Mouse (Mus musculus): Measurements from ENCODE around the gene Amer1. TPM values are rescaled to one million over a fixed set of nuclear protein-coding genes. Genes with fewer than 3 reads are reported as not detected.

Amer1 gene
- 9.3 and 10.0 TPM in 2 replicates for polyA plus RNA-seq (2014; fragmentation: Nextera tagmentation; extraction: Ambion mirVana)

GRCm38 (mm10) chrX:95444776-95445111 lies at the start of gene Amer1:
TSS of gene Amer1 (minus strand) at chrX:95444872.
- ATAC-seq (ENCODE audit: insufficient number of reproducible peaks, low FRiP score, low TSS enrichment, low read depth) (peak; percentile 98), DNase-seq (ENCODE audit: low spot score) (peak; percentile 88)
- H3K9me3 ChIP-seq (ENCODE audit: control insufficient read depth, low read length) = no peaks in the 10 kb centered on the region
- 19% methylated on average over 18 of the region's 19 CpGs for WGBS
- H3K9ac ChIP-seq (ENCODE audit: low read length) = peak within 1 kb of the TSS; percentile 52
- H3K36me3 ChIP-seq (ENCODE audit: control insufficient read depth, insufficient read depth, low read length) = no peaks in the 10 kb centered on the region
- peak within 1 kb of the TSS; percentile 54 for H3K4me3 ChIP-seq (ENCODE audit: low read depth, low read length)
- H3K4me1 ChIP-seq (ENCODE audit: control insufficient read depth, insufficient read depth, low read length) = no peaks in the 10 kb centered on the region
- no peaks in the 10 kb centered on the region for H3K27me3 ChIP-seq (ENCODE audit: control insufficient read depth, insufficient read depth, low read length)
- H3K27ac ChIP-seq (replicated peaks; ENCODE audit: low read depth, low read length) = no peak within 1 kb of the TSS; the same call in 1 of the 2 replicates
- peak within 1 kb of the TSS; percentile 56 for H3K4me2 ChIP-seq (ENCODE audit: low read depth, severe bottlenecking)

- Histone ChIP-seq H3K4me2 (ENCODE audit: low read depth, severe bottlenecking) (no peak overlapping the region), H3K9ac (ENCODE audit: low read length) (no peak overlapping the region), H3K4me1 (ENCODE audit: control insufficient read depth, insufficient read depth, low read length) (no peaks in the 10 kb centered on the region), H3K27me3 (ENCODE audit: control insufficient read depth, insufficient read depth, low read length) (no peaks in the 10 kb centered on the region), H3K36me3 (ENCODE audit: control insufficient read depth, insufficient read depth, low read length) (no peaks in the 10 kb centered on the region), H3K27ac (replicated peaks; ENCODE audit: low read depth, low read length) (no peak overlapping the region), H3K4me3 (ENCODE audit: low read depth, low read length) (no peak overlapping the region), H3K9me3 (ENCODE audit: control insufficient read depth, low read length) (no peaks in the 10 kb centered on the region)
- ATAC-seq (ENCODE audit: insufficient number of reproducible peaks, low FRiP score, low TSS enrichment, low read depth) (no peak), DNase-seq (ENCODE audit: low spot score) (no peak)
- 73% methylated on average over 3 of the region's 3 CpGs for WGBS
Observed at GRCm38 (mm10) chrX:95457166-95457565, 12.5 kb upstream of the Amer1 start.

- DNase-seq (ENCODE audit: low spot score) = no peak
- no peaks in the 10 kb centered on the region for H3K27me3 ChIP-seq (ENCODE audit: control insufficient read depth, insufficient read depth, low read length)
- H3K36me3 ChIP-seq (ENCODE audit: control insufficient read depth, insufficient read depth, low read length) = no peaks in the 10 kb centered on the region
- no peak overlapping the region for H3K27ac ChIP-seq (replicated peaks; ENCODE audit: low read depth, low read length)
- no peak overlapping the region for H3K4me2 ChIP-seq (ENCODE audit: low read depth, severe bottlenecking)
- no peak for ATAC-seq (ENCODE audit: insufficient number of reproducible peaks, low FRiP score, low TSS enrichment, low read depth)
- whole genome bisulfite sequencing = 70% methylated on average over 2 of the region's 2 CpGs
- H3K4me3 ChIP-seq (ENCODE audit: low read depth, low read length) = no peak overlapping the region
- H3K9me3 ChIP-seq (ENCODE audit: control insufficient read depth, low read length) = no peaks in the 10 kb centered on the region
- no peaks in the 10 kb centered on the region for H3K4me1 ChIP-seq (ENCODE audit: control insufficient read depth, insufficient read depth, low read length)
- no peak overlapping the region for H3K9ac ChIP-seq (ENCODE audit: low read length)
Observed at GRCm38 (mm10) chrX:95445866-95446265, 1.2 kb upstream of the Amer1 start.

GRCm38 (mm10) chrX:95445141-95445540 lies 469 bp upstream of the Amer1 start:
- Histone ChIP-seq H3K9me3 (ENCODE audit: control insufficient read depth, low read length) (no peaks in the 10 kb centered on the region), H3K4me1 (ENCODE audit: control insufficient read depth, insufficient read depth, low read length) (no peaks in the 10 kb centered on the region), H3K4me2 (ENCODE audit: low read depth, severe bottlenecking) (peak overlapping the region; percentile 56; the same call in 1 of the 2 replicates), H3K9ac (ENCODE audit: low read length) (peak overlapping the region; percentile 37), H3K27ac (replicated peaks; ENCODE audit: low read depth, low read length) (no peak overlapping the region), H3K4me3 (ENCODE audit: low read depth, low read length) (peak overlapping the region; percentile 54), H3K36me3 (ENCODE audit: control insufficient read depth, insufficient read depth, low read length) (no peaks in the 10 kb centered on the region), H3K27me3 (ENCODE audit: control insufficient read depth, insufficient read depth, low read length) (no peaks in the 10 kb centered on the region)
- ATAC-seq (ENCODE audit: insufficient number of reproducible peaks, low FRiP score, low TSS enrichment, low read depth) = no peak
- WGBS = 27% methylated on average over 3 of the region's 3 CpGs
- no peak for DNase-seq (ENCODE audit: low spot score)

GRCm38 (mm10) chrX:95443898-95444775 lies 535 bp downstream of the Amer1 start:
- WGBS = 26% methylated on average over 38 of the region's 42 CpGs
- no peaks in the 10 kb centered on the region for H3K36me3 ChIP-seq (ENCODE audit: control insufficient read depth, insufficient read depth, low read length)
- no peaks in the 10 kb centered on the region for H3K9me3 ChIP-seq (ENCODE audit: control insufficient read depth, low read length)
- peak; percentile 82 for ATAC-seq (ENCODE audit: insufficient number of reproducible peaks, low FRiP score, low TSS enrichment, low read depth)
- no peak overlapping the region; the same call in 1 of the 2 replicates for H3K27ac ChIP-seq (replicated peaks; ENCODE audit: low read depth, low read length)
- no peaks in the 10 kb centered on the region for H3K27me3 ChIP-seq (ENCODE audit: control insufficient read depth, insufficient read depth, low read length)
- peak overlapping the region; percentile 54 for H3K4me3 ChIP-seq (ENCODE audit: low read depth, low read length)
- peak overlapping the region; percentile 56 for H3K4me2 ChIP-seq (ENCODE audit: low read depth, severe bottlenecking)
- H3K4me1 ChIP-seq (ENCODE audit: control insufficient read depth, insufficient read depth, low read length) = no peaks in the 10 kb centered on the region
- H3K9ac ChIP-seq (ENCODE audit: low read length) = peak overlapping the region; percentile 52
- peak; percentile 57 for DNase-seq (ENCODE audit: low spot score)

- H3K9ac ChIP-seq (ENCODE audit: low read length) = peak overlapping the region; percentile 52
- peak overlapping the region; percentile 56 for H3K4me2 ChIP-seq (ENCODE audit: low read depth, severe bottlenecking)
- no peak for ATAC-seq (ENCODE audit: insufficient number of reproducible peaks, low FRiP score, low TSS enrichment, low read depth)
- H3K4me1 ChIP-seq (ENCODE audit: control insufficient read depth, insufficient read depth, low read length) = no peaks in the 10 kb centered on the region
- no peak overlapping the region for H3K27ac ChIP-seq (replicated peaks; ENCODE audit: low read depth, low read length)
- 40% methylated on average over 12 of the region's 12 CpGs for WGBS
- H3K9me3 ChIP-seq (ENCODE audit: control insufficient read depth, low read length) = no peaks in the 10 kb centered on the region
- H3K4me3 ChIP-seq (ENCODE audit: low read depth, low read length) = peak overlapping the region; percentile 54
- no peak for DNase-seq (ENCODE audit: low spot score)
- H3K36me3 ChIP-seq (ENCODE audit: control insufficient read depth, insufficient read depth, low read length) = no peaks in the 10 kb centered on the region
- no peaks in the 10 kb centered on the region for H3K27me3 ChIP-seq (ENCODE audit: control insufficient read depth, insufficient read depth, low read length)
Observed at GRCm38 (mm10) chrX:95443390-95443789, 1.3 kb downstream of the Amer1 start.

- Histone ChIP-seq H3K36me3 (ENCODE audit: control insufficient read depth, insufficient read depth, low read length) (no peaks in the 10 kb centered on the region), H3K27me3 (ENCODE audit: control insufficient read depth, insufficient read depth, low read length) (no peaks in the 10 kb centered on the region), H3K4me3 (ENCODE audit: low read depth, low read length) (no peak overlapping the region), H3K27ac (replicated peaks; ENCODE audit: low read depth, low read length) (no peak overlapping the region), H3K9ac (ENCODE audit: low read length) (no peak overlapping the region), H3K4me2 (ENCODE audit: low read depth, severe bottlenecking) (no peak overlapping the region), H3K4me1 (ENCODE audit: control insufficient read depth, insufficient read depth, low read length) (no peaks in the 10 kb centered on the region), H3K9me3 (ENCODE audit: control insufficient read depth, low read length) (no peaks in the 10 kb centered on the region)
- WGBS = 74% methylated on average over 1 of the region's 1 CpGs
- DNase-seq (ENCODE audit: low spot score) = no peak
- no peak for ATAC-seq (ENCODE audit: insufficient number of reproducible peaks, low FRiP score, low TSS enrichment, low read depth)
Observed at GRCm38 (mm10) chrX:95442261-95442660, 2.4 kb downstream of the Amer1 start.

GRCm38 (mm10) chrX:95441290-95441689 lies 3.4 kb downstream of the Amer1 start:
- Histone ChIP-seq H3K9ac (ENCODE audit: low read length) (no peak overlapping the region), H3K4me3 (ENCODE audit: low read depth, low read length) (no peak overlapping the region), H3K9me3 (ENCODE audit: control insufficient read depth, low read length) (no peaks in the 10 kb centered on the region), H3K4me2 (ENCODE audit: low read depth, severe bottlenecking) (no peak overlapping the region), H3K4me1 (ENCODE audit: control insufficient read depth, insufficient read depth, low read length) (no peaks in the 10 kb centered on the region), H3K27me3 (ENCODE audit: control insufficient read depth, insufficient read depth, low read length) (no peaks in the 10 kb centered on the region), H3K27ac (replicated peaks; ENCODE audit: low read depth, low read length) (no peak overlapping the region), H3K36me3 (ENCODE audit: control insufficient read depth, insufficient read depth, low read length) (no peaks in the 10 kb centered on the region)
- DNase-seq (ENCODE audit: low spot score) (no peak), ATAC-seq (ENCODE audit: insufficient number of reproducible peaks, low FRiP score, low TSS enrichment, low read depth) (no peak)

Measured in limb, embryonic 11.5 days (tissue).